Mouse (Mus musculus): ENCODE results near the gene Pik3r6.
A peak's percentile ranks its signal among the peaks of the same experiment; 100 is the strongest.

Pik3r6 gene

DNA sequence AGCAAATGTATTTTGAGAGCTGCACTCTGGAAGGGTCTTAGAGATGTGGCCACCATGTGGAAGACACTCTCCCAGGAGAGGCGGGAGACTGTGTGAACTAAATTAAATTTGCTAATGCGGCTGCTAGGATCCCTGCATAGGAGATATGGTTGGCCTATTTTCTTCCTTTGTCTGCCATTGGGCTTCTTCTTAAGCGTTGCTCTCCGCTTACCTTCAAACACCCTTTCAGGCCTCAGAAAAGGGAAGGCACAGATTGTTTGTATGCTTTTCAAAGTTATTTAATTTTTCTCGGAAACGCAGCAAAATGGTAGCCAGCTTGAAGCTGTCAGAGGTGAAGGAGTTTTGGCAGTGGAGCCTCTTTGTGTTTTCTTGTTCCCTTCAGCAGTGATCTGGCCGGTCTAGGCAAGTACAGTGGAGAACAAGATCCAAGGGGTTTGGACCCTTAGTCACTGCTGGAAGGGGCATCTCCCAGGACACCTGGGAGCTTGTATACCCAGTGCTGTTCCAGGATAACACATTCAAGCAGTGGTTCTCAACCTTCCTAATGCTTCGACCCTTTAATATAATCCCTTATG, 81.2 kb downstream of the Pik3r6 start:
- no peak for DNase-seq (ENCODE audit: low spot score)

DNA sequence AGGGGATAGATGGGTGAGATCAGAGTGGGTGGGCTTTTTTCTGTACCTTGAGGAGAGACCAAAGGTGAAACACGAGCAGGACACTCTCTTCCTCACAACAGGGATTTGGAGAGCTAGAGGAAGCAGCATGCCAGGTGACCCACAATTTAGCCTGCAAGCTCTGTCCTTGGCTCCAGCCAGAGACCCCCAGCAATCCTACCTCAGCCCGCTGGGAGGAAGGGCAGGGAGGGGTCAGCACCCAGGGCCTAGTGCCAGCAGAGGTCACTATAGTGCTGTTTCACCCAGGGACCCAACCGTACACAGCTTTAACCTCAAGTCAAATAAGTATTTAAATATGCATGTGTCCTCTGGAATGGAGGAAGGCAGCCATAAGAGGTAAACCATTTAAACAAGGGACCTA, 83.1 kb downstream of the Pik3r6 start:
- DNase-seq (ENCODE audit: low spot score): no peak

DNA sequence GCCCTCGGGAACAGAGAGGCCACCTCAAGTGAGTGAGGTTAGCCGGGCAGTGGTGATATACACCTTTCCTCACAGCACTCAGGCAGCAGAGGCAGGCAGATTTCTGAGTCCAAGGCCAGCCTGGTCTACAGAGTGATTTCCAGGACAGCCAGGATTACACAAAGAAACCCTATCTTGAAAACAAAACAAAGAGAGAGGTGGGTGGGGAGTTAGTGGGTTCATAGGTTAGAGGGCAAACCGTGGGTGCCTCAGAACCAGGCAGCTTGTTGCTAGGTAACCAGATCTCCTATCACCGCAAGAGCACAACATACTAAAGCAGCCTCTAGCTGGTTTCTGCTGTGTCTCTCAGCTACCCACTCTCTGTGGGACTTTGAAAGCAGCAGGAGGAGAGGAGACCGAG, 83.9 kb downstream of the Pik3r6 start, which contains the start of gene Ccdc42:
Gene Ccdc42 (plus strand): TSS at position 301 of the 400 bp plus-strand sequence.
- no peak for DNase-seq (ENCODE audit: low spot score)

DNA sequence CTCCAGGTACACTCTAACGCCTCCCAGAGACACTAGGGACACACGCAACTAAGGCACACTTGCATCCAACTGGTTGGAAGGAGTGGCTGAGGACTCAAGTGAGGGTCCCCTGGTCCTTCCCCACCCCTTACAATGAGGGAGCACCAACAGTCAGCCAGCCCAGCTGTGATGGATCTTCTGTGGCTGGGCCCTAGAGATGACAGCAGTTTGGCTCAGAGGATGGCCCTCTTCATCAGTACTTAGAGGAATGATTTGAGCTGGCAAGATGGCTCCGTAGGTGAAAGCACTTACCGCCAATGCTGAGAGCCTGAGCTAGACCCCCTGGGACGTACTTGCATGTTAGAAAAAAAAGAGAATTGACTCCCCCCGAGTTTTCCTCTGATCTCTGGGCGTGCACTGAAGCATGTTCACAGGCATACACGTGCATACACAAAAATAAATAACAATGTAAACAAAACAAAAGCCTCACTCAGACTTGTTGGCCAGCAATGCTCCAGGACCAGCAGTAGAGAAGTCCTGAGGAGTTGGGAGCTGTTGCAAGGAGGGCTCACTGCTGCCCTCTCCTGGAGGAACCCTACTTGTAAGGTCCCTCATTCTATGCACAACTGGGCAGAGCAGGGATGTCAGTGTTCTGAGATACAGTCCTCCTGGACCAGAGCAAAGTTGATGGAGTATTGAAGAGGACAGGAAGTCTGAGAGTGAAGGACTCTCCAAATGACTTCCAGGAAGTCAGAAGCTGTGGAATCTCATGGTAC, 86.4 kb downstream of the Pik3r6 start:
- DNase-seq (ENCODE audit: low spot score): peak; percentile 30

DNA sequence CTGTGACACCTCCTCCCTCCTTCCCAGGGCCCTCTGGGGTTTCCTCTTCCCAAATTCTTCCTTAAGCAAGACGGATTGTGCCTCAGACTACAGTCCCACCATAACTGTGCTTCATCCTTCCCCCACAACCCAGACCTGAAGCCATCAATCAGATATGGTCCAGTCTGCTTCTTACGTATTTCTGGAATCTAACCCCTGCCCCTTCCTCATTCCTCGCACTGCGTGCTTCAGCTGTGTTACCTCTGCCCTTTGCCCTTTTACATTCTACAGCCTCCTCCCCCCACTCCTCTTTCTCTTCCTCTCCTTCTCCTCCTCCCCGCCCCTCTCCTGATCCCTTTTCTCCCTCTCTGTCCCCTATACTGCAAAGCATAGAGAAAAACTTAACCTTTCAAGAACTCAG, 88.9 kb downstream of the Pik3r6 start:
- no peak for DNase-seq (ENCODE audit: low spot score)

DNA sequence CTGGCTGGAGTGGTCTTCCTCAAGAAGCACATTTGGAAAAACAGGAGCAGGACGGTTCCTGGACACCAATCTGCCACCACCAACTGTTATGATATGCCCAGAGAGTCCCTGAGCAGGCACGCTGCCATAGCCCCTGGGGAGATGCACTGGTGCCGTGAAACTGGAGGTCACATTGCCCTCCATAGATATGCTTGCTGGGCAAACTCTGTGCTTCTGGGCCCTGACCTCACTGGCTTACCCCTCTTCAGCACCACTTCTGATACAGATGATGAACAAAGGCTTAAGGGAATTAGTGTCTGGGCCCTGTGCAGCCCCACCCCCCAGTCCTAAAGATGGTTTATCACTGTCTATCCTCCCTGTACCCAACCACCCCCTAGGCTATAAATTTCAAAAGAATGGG, 90.4 kb downstream of the Pik3r6 start:
- DNase-seq (ENCODE audit: low spot score): no peak

DNA sequence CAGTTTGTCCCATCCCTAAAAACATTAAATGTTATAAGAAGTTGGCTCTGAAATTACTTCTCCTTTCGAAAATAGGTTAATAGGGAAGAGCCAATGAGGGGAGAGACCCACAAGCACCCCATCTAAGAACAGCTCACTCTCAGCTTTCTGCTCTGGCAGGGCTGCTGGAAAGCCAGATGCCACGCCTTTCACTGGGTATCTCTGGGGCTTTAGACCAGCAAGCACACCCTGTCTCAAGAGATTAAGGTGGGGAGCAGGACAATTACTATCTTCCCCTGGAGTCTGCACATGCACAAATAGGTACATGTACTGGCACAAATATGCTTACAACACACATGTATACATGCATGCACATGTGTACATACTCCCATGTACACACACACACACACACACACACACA, 95.1 kb downstream of the Pik3r6 start:
- no peak for DNase-seq (ENCODE audit: low spot score)

DNA sequence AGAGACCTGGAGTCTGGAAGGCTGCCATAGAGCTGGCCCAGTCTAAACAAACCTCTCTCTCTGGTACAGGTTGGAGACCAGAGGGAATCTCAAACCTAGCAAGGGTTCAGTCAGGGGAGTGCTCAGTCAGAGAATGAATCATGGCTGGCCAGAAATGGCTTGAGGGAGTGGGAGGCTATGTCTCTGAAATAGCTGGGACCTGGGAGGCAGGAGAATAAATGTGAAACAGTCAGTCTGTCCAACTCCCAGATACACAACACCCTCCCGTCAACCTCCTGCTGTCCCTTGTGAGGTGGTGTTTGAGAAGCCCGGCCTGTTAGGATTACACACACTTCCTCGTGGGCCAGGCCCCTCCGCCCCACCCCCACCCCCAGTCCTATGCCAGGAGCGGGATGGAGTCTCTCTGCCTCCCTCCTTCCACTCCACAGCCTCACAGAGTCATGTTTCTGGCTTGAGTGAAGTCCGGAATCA, 97.8 kb downstream of the Pik3r6 start:
- DNase-seq (ENCODE audit: low spot score): no peak

DNA sequence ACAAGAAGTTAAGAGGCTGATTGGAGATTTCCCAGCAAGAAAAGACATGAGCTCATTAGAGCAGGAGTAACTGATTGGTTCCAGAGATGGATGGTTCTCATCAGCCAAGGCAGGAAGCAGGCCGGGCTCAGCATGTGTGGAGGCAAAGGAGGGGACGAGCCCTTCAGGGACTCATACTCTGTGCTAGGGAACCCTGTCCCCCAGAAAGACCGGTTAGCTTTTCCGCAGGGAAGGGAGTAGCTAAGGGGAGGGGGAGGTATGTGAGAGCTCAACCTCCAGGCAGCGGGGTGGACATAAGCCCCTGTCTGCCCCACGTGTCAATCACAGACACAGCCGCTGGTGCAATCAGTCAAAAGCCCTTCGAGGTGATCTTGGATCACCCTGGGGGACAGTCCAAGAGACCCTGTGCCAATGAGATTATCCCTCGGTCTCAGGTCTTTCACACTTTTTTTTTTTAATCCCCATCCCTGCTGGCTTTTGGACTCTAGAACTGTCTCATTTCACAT, 98.7 kb downstream of the Pik3r6 start:
- DNase-seq (ENCODE audit: low spot score): no peak

Measured in ovary, adult 18-20 months (tissue).